Mouse (Mus musculus): ENCODE measurements around the gene Psma1.

Gene Psma1

DNA sequence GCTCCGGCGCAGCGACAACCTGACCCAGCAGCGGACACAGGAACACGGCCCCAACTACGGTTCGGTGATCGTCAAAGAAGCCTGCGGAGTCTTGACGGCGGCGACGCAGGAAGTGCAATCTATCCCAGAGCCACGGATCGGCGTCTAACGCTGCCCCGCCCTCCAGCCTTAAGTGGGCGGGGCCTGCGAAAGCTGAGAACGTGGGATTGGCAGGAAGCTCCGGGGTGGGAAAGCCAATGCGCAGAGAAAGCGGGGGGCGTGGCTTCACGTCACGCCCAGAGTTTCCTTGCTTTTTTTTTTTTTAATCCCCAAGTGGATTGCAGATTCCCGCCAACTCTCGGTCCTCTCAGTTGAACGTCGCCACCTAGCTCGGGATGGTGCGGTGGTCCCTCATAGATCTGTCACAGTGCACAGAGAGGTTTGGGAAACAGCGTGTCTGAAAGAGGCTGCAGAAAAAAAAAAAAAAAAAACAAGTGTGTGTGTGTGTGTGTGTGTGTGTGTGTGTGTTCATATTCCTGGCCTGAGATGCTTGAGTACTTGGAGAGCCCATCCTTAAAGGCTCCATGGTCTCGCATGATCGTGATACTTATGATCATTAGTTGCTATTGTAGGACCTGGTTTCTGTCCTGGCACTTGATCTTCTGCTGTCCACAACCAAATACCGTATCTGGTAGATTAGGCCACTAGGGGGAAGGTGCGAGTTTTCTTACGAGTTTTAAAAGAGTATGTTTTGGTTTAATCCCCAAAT is at the start of gene Psma1:
Psma1 (minus strand) TSS at position 114 of the 748 bp plus-strand sequence.
- peak; percentile 93 to 97 for DNase-seq (ENCODE audit: low spot score in 2 of 2)

DNA sequence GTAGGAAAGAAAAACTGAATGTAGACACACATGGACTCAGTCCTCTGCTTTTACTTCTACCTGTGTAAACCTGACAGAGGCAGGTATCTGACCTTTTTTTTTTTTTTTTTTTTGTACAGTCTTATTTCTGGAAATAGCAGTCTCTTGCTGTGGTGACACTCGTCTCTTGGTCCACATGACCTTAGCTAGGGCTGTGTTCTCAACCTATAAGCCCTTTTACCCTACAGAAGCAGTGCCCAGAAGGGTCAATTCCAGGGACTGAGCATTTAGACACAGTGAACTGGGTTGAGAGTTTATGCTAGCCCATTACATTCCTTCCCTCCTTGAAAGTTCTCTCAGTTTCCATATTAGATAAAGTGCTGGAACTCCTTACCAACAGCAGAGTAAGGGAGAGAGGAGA is 47.6 kb upstream of the Psma1 start:
- DNase-seq (ENCODE audit: low spot score in 2 of 2): no peak

DNA sequence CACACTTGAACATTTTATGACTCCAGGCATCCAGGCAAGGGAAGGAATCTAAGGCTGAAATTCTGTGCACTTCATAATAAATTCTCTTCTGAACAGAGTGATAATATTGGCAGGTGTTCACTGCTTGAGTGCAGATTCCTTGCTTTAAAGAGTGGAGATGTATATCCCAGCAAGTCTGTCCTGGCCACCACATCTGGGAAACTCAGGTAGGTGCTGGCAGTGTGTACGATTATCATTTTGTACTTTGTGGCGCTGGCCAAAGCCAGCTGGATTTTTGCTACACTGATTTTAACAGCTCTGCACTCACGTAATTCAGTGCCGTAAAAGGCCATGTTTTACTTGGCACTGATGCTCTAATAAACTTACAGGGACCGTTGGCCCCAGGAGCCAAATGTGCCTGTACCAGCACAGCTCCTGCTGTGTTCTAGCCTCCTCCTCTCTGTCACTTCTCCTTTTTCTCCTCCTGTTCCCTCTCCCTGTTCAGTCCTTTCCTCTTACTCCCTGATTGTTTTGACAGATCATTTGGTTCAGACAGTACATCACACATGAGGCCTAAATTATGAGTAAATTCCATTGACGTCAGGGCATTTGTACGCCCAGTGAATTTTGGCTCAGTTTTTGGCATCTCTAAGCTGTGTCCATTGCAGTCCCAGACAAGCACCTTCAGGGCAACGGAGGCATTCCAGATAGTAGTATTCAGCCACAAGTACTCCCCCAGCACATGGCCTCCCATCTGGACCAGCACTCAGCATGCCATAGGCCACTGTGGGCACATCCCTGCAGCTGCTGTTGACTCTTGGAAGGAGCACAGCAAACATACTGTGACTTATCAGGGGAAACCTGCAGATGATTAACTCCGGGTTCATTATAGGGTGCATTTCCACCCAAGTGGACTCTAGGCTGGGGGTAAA is 46.9 kb upstream of the Psma1 start:
- DNase-seq (ENCODE audit: low spot score in 2 of 2): peak; percentile 23 to 25

DNA sequence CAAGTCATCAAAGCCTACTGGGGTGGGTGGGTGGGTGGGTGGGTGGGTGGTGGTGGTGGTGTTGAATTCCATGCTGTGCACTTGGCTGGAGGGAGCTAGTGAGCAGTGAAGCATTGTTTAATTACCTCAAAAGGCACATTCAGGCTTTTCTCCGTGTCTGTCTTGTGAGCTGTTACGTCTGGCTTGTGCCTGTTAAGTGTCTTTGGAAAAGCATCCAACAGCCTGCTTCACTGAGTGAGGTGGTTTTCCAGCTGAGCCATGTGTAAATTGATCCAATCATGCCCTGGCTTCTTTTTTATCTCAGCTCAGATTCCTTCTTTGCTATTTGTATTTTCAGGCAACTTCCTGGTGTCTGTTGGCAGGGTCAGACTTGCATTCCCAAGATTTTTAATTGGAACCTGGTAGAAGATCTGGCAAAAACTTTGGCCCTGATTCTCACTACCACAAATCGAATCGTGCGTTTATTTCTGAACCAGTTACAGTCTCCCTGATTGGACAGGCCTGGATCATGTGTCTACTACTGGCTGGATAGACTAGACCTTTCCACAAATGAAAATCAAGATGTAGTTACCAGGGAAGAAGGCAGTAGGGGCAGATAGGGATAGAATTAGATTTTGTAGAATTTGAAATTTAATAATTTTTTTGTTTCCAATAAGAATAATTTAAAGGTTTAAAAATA is 45.9 kb upstream of the Psma1 start:
- DNase-seq (ENCODE audit: low spot score in 2 of 2): no peak

DNA sequence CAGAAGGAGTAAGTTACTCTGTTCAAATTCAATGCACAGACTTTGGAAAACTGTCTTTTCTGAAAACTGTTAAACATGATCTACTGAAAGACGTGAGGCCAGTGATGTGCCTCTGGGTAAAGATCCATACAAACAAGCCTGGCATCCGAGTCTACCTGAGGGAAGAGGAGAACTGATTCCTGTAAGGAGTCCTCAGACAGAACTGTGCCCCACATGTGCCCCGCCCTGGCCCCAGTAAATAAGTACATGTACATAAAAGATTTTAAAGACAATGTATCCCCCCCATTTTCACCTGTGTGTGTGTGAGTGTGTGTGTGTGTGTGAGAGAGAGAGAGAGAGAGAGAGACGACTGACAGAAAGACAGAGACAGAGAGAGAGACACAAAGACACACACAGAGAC is 42.0 kb upstream of the Psma1 start:
- no peak for DNase-seq (ENCODE audit: low spot score in 2 of 2)

DNA sequence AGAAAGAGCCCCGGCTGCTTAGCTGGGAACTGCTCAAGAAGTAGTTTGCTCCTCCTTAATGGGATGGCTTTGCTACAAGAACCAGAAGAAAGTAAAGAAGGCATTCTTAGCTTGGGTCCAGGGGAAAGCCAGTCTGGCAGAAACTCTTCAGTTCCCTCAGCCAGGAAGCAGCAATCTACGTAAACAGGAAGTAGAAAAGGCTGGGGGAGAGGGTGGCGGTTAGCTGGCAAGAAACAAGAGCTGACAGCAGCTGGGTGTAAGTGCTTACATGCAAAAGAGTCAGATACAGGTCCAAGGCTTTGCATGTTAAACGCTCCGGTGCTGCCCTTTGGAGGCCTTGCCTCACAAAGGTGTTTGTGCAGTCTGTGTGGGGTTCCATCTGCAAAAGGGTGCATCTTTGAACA is 41.5 kb upstream of the Psma1 start:
- peak in 1 of 2 experiments; percentile 56 for DNase-seq (ENCODE audit: low spot score in 2 of 2)

DNA sequence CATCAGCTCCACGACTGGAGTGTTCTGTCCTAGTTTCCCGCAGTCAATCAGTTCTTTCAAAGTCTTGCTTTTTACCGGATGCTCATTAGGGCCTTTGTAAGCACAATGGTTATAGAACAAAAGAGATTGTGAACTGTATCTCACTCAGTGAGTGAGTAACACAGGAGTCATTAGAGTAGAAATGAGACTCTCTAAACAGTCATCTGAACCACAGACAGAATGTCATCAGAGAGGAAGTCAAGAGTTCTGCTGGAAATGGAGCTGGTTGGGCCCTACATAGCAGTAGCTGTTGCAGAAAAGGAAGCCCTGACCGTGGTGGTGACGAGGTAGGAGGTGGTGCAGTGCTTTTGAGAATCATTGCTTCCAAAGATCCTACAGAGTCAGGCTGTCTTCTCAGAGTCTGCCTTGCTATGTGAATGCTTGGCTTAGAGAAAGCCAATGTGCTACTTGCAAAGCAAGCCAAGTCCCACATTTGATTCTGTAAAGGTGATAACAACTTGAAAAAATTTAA is 40.5 kb upstream of the Psma1 start:
- no peak for DNase-seq (ENCODE audit: low spot score in 2 of 2)

DNA sequence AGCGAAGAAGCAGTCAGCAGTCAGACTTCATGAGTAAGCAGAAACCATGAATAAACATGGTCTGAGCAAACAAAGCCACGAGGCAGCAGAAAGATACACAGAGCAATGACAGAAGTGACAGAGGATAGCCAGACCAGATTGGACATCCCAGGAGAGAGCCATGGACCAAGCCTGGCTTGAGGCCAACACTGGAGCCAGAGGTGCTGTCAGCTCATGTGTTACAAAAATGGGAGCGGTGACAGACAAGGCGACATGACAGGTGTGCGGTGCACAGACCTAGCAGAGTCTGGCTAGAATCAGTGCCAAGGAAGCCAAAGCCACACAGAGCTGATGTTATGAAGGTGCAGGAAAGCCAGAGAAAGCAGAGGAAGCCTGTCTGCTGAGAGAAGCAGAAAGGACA is 35.3 kb upstream of the Psma1 start:
- DNase-seq (ENCODE audit: low spot score in 2 of 2): peak; percentile 36 to 50

DNA sequence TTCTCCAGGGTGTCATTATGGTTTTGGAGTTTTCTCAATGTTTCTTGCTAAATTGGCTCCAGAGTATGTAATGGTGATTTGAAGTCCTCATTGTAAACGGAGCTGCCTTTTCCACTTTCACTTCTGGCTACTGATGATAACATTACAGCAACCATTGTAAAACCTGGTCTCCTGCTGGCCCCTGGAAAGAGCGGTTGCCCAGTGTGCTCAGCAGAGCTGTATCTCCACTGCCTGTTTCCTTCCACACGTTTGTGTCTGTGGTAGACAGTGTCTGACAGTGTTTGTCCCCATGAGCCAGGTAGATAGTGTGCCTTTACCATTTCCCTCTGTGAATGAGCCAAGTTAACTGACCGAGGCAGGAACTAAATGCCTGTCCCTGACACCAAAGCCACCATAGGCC is 33.1 kb upstream of the Psma1 start:
- no peak for DNase-seq (ENCODE audit: low spot score in 2 of 2)

DNA sequence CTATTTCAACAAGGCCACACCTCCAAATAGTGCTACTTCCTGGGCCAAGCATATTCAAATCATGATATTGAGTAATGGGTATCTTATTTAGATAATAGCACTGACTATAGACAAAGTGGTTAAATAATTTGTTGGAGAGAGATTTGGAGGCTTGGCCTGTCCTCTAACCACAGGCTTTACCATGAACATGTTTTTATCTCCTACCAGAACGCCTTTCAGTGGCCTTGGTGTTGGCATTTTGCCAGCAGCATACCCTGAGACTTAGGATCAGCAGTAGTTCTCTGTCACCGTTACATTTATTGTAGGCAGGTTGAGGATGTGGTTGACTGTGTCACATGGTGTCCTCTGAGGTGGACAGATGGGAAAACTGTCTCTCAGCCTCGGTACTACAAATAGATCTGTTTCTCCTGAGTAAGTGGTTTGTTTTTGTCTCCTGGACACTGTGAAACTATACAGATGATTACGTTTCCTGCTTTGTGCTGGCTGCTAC is 25.4 kb upstream of the Psma1 start:
- no peak for DNase-seq (ENCODE audit: low spot score in 2 of 2)

DNA sequence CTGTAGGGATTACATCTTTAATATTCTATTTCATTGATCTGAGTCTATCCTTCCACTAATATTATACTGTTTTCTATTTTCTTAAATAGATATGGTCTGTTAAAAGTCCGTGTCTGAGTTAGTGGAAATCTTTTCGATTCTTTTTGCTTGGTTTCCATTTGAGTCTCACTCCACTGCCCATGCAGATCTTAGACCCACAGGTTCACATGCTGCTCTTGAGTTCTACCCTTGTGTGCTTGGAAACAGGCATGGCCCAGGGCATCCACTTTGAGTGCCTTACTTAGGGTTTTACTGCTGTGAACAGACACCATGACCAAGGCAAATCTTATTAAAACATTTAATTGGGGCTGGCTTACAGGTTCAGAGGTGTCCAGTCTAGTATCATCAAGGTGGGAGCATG is 24.9 kb upstream of the Psma1 start:
- DNase-seq (ENCODE audit: low spot score in 2 of 2): no peak

DNA sequence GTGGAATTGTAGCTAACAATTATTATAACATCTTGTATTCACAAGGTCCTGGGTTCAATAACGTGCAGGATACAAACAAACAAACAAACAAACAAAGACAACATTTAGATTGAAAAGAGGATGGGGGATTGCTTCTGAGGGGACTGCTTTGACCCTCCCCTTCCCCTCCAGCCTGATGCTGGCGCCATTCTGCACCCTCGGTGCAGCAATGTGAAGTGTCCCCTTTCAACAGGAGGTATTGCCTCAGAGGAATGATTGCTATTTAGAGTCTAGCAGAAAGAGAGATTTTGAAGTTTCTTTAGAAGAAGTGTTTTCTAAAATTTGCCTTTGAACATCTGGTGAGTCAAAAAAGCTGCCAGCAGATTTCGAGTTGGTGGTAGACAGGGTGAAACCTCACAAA is 23.3 kb upstream of the Psma1 start:
- DNase-seq (ENCODE audit: low spot score in 2 of 2): no peak

DNA sequence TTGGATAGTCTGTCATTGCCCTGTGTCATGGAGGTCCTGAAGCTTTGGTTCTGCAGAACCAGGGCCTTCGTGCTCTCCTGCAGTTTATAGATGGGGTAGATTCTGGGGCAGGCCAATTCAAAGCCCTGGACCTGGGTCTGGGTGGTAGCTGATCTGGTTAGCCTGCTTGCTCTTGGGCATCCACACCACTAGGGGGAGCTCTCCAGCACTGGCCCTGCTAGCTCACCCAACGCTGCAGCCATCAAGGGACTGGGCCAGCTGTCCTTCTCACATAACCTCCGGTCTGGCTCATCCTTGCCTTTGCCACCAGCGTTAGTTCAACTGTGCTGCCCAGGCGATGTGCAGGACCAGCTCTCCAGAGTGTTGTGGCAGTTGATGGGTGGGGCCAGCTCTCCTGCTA is 18.8 kb upstream of the Psma1 start:
- no peak for DNase-seq (ENCODE audit: low spot score in 2 of 2)

DNA sequence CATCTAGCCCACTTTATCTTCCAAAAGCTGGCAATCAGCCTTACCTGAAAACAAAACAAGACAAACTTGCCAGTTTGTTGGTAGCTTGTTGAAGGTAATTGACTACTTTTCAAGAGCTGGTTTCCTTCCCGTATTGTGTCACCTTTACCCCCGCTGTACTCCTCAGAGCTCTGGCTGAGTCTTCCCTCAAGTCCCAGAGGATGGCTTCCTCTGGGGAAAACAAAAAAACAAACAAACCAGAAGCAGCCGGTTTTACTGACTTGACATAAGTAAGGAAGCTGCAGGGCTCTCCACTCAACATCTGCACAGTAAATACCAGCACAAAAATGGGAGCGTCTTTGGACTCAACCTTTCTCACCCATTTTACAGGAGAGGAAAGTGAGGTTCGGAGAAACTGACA is 18.0 kb upstream of the Psma1 start:
- DNase-seq (ENCODE audit: low spot score in 2 of 2): no peak

DNA sequence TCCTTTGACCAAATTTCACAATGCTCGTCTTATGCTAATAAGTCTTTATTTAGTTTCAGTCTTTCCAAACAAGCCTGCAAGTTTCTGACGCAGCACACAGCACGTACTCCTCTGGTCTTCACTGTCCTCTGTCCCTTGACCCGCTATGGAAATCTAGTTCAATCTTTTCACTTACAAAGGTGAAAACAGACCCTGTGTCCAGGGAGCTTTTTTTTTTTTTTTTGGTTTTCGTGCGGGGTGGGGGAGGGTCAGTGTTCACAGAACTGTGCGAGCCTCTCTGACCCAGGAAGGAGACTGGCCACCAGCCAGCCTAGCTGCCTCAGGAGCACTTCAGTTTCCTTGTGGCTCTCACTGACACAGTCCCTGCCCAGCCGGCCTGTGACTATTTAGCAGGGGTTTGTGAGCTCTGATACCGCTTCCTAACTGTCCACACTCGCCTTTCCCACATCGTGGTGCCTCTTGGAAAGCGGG is 16.6 kb upstream of the Psma1 start:
- peak; percentile 66 to 74 for DNase-seq (ENCODE audit: low spot score in 2 of 2)

DNA sequence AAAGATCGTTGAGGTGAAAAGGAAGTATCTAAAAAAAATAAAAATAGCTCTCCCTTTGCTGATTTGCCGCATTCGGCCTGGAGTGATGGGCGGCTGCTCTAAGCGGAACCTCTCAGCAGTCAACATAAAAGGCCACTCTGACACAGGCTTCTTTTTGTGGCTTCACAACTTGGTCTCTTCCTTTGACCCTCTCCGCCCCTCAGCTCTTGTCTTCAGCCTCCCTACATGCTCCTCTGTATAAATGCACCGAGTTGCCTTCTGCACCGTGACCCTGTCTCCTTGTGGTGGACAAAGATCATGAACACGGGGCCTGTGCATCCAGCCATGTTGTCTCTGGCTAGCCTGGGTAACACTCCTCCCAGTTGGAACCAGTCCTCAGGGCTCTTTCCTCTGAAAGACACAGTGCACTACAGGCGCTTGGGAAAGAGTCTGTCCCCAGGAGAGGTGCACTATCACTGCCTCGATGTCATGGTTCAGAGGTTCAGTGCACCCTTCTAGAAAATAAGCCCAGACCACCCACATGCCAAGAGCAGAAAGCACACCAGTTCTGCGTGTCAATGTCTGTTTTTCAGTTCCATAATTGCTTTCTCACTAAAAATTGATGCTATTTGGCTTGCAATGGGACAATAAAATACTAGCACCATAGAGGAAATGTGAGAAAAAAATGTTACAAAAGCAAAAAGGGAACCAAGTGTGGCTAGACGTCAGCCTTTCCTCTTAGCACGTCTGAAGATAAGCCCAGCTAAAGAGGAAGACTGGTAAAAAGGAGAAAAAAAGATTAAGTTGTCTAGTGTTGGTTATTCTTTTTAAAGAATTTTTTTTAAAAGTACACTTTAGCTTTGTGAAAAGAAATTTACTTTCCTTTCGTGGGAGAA is 15.8 kb upstream of the Psma1 start:
- DNase-seq (ENCODE audit: low spot score in 2 of 2): no peak

DNA sequence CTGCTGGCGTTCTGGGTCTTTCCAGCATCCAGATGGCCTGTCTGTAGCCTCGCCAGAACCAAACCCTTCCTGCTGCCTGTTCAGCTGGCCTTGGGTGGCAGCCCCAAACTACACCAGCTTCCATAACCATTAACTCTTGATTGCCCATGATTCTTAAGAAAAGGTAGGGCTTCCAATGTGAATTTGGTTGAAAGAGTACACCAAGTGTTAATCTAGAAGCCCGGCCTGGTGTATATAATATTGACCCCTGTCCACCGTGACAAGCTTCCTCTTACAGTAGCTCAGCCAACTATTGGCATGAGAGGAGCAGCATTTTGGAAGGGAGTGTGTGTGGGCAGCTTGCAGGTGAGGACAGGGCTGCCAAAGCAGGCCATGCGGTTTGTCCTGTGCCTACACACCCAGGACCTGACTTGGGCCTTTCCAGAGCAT is 14.2 kb upstream of the Psma1 start:
- no peak for DNase-seq (ENCODE audit: low spot score in 2 of 2)

DNA sequence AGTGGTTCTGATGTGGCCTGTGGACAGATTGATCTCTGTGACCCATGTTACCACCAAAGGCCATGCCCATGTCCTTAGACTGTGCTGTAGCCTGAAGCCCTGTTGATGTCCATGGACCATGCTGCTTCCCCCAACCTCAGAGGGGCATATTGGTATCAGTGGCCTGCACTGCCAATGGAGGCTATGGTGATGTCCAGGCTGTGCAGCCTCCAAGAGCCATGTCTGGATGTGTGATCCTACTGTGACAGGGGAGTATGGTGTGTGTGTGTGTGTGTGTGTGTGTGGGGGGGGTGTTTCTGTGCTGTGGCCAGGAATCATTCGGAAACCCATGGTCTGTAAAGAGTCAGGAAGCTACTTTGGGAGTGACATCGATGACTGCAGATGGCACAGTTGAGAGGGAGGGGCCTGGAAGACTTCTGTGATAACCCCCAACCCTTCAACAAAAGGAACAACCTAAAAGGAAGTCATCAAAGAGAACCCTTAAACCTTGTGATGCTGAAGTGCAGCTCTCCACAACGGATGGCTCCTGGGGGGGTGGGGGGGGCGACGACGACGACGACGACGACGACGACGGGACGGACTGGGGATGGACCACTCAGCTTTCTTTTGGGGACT is 8.5 kb upstream of the Psma1 start:
- DNase-seq (ENCODE audit: low spot score in 2 of 2): no peak

DNA sequence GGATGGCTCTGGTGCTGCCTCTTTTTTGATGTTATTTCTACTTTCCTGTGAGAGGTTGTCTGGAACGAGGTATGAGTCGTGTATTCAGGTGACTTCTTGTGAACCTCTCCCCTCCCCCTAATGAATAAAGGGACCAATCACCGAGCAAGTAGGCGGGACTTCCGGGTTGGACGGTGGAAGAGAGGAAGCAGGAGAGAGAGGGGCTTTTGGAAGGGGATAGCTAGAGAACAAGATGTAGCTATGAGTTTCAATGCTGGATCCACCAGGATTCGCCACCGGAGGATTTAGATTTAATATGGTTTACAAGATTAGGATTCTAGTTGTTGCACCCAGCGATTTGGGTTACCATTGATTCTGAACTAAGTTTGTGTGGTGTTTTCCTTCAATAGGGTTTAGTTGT is 7.1 kb upstream of the Psma1 start:
- DNase-seq (ENCODE audit: low spot score in 2 of 2): no peak

DNA sequence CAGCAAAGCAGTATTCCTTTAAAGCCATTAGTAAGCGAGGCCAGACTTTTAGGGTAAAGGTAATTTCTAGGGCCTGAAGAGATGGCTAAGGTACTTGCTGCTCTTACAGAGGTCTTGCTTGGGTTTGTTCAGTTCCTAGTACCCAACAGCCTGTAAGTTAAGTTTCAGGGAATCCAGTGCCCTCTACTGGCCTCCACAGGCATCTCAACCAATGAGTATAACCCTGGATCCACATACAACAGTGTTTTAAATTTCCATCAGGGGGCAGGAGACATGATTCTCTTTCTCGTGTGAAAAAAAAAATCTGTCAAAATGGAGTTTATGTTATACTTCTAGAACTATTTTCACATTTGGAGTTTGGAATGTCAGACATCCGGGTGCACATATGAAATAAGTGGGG is 5.8 kb upstream of the Psma1 start:
- no peak for DNase-seq (ENCODE audit: low spot score in 2 of 2)

Data from urinary bladder, adult 18-20 months (tissue).